Mouse (Mus musculus) thymus, adult 2 months (tissue): ENCODE results near the gene Tmem151a. TPM values are rescaled to one million over a fixed set of nuclear protein-coding genes. Genes with fewer than 3 reads are reported as not detected.

ENCODE experiments used
- DNase-seq: peaks from one replicate; pipeline ENCODE4 v3.0.0; 2021
- H3K27ac ChIP-seq: fragments of 200-500 bp; 2 replicates; pipeline ENCODE4 v1.5.1; 2012; ENCODE audit warnings: low read length, control low read depth; ENCODE audit not compliant: control insufficient read depth, insufficient read depth
- H3K27me3 ChIP-seq: fragments of 200-500 bp; 2 replicates; pipeline ENCODE4 v1.6.1; 2012; ENCODE audit warnings: mild to moderate bottlenecking, low read length, moderate library complexity, mixed read lengths; ENCODE audit not compliant: control insufficient read depth, insufficient read depth
- H3K36me3 ChIP-seq: fragments of 200-500 bp; 2 replicates; pipeline ENCODE4 v1.6.1; 2012; ENCODE audit warnings: mild to moderate bottlenecking, low read length, moderate library complexity; ENCODE audit not compliant: control insufficient read depth, insufficient read depth
- H3K4me1 ChIP-seq: fragments of 200-500 bp; replicated peaks from 2 replicates; pipeline ENCODE4 v1.6.1; 2012; ENCODE audit warnings: low read length; ENCODE audit not compliant: control insufficient read depth, insufficient read depth
- H3K4me3 ChIP-seq: fragments of 200-500 bp; 2 replicates; pipeline ENCODE4 v1.5.1; 2012; ENCODE audit warnings: mild to moderate bottlenecking, low read length, control low read depth, moderate library complexity; ENCODE audit not compliant: control insufficient read depth, insufficient read depth
- CTCF ChIP-seq: fragments of 200-500 bp; IDR thresholded peaks from 2 replicates; pipeline ENCODE4 v1.5.1; 2012; ENCODE audit warnings: mild to moderate bottlenecking, control low read depth, low read length, moderate library complexity, borderline replicate concordance; ENCODE audit not compliant: control insufficient read depth, poor library complexity, insufficient read depth; ENCODE audit errors: extremely low read depth
- POLR2A ChIP-seq: fragments of 200-500 bp; IDR thresholded peaks from 2 replicates; pipeline ENCODE4 v1.6.1; 2012; ENCODE audit warnings: mild to moderate bottlenecking, low read length, control low read depth, moderate library complexity; ENCODE audit not compliant: control insufficient read depth, poor library complexity, insufficient read depth; ENCODE audit errors: extremely low read depth
- WGBS: fragments of 180-500 bp; shearing (Covaris S2); methylation state at CpG from one replicate; pipeline ENCODE4 v1.1.7; 2018; 5-methylcytosine and 5-hydroxymethylcytosine counted together
- polyA plus RNA-seq: library from polyadenylated mRNA; depleted of rRNA; stranded (reverse); fragments of >200 nt; gene quantifications from 2 replicates; pipeline ENCODE4 v1.2.3, GENCODE M21; 2012

Tmem151a gene
- polyA plus RNA-seq, 1 experiment: 3.5 TPM

- no peak for TF ChIP-seq POLR2A
- TF ChIP-seq CTCF: no peak
- H3K4me1 ChIP-seq: peaks cover 10% of the 10 kb centered on the region
- H3K27me3 ChIP-seq: no peaks in the 10 kb centered on the region; the same call in 1 of the 2 replicates
- no peak for DNase-seq
- H3K27ac ChIP-seq: no peak overlapping the region
- H3K36me3 ChIP-seq: peaks cover 13% of the 10 kb centered on the region; the same call in 1 of the 2 replicates
- H3K4me3 ChIP-seq: no peak overlapping the region
- 11% methylated on average over 9 of the region's 9 CpGs for WGBS
Measured at GRCm38 (mm10) chr19:5095887-5096474, 10.7 kb upstream of the Tmem151a start.

GRCm38 (mm10) chr19:5094746-5095417, 9.6 kb upstream of the Tmem151a start:
- WGBS: 45% methylated on average over 11 of the region's 11 CpGs
- no peak overlapping the region for H3K27ac ChIP-seq

GRCm38 (mm10) chr19:5094243-5094632, 8.9 kb upstream of the Tmem151a start:
- peak; percentile 89 for DNase-seq
- TF ChIP-seq POLR2A (no peak), CTCF (peak; percentile 92)
- peaks cover 12% of the 10 kb centered on the region for H3K4me1 ChIP-seq
- H3K36me3 ChIP-seq: no peaks in the 10 kb centered on the region
- no peak overlapping the region for H3K27ac ChIP-seq
- H3K27me3 ChIP-seq: no peaks in the 10 kb centered on the region; the same call in 1 of the 2 replicates
- no peak overlapping the region for H3K4me3 ChIP-seq
- 2% methylated on average over 21 of the region's 21 CpGs for WGBS

More at GRCm38 (mm10) chr19:5094746-5095417, 9.6 kb upstream of the Tmem151a start:
- H3K4me1 ChIP-seq: peaks cover 10% of the 10 kb centered on the region
- H3K27me3 ChIP-seq: no peaks in the 10 kb centered on the region; the same call in 1 of the 2 replicates
- H3K36me3 ChIP-seq: peaks cover 2% of the 10 kb centered on the region; the same call in 1 of the 2 replicates
- TF ChIP-seq CTCF (no peak), POLR2A (no peak)
- H3K4me3 ChIP-seq: no peak overlapping the region
- DNase-seq: no peak

GRCm38 (mm10) chr19:5093481-5094242, 8.3 kb upstream of the Tmem151a start:
- no peak for DNase-seq
- Histone ChIP-seq H3K36me3 (no peaks in the 10 kb centered on the region), H3K4me1 (peaks cover 13% of the 10 kb centered on the region), H3K27ac (no peak overlapping the region), H3K27me3 (no peaks in the 10 kb centered on the region; the same call in 1 of the 2 replicates), H3K4me3 (no peak overlapping the region)
- 81% methylated on average over 12 of the region's 12 CpGs for WGBS
- no peak for TF ChIP-seq POLR2A
- no peak for TF ChIP-seq CTCF

GRCm38 (mm10) chr19:5092083-5092482, 6.8 kb upstream of the Tmem151a start:
- no peak overlapping the region for H3K27ac ChIP-seq
- no peaks in the 10 kb centered on the region; the same call in 1 of the 2 replicates for H3K27me3 ChIP-seq
- H3K4me3 ChIP-seq: no peak overlapping the region
- TF ChIP-seq POLR2A: no peak
- no peak for TF ChIP-seq CTCF
- DNase-seq: no peak
- peaks cover 15% of the 10 kb centered on the region for H3K4me1 ChIP-seq
- H3K36me3 ChIP-seq: no peaks in the 10 kb centered on the region
- WGBS: 97% methylated on average over 10 of the region's 10 CpGs

- Histone ChIP-seq H3K36me3 (no peaks in the 10 kb centered on the region), H3K27me3 (peaks cover 9% of the 10 kb centered on the region; the same call in 1 of the 2 replicates), H3K27ac (no peak overlapping the region), H3K4me1 (peaks cover 23% of the 10 kb centered on the region), H3K4me3 (no peak overlapping the region)
- 91% methylated on average over 4 of the region's 4 CpGs for WGBS
- DNase-seq: no peak
- no peak for TF ChIP-seq CTCF
- TF ChIP-seq POLR2A: no peak
Measured at GRCm38 (mm10) chr19:5089324-5089723, 4.0 kb upstream of the Tmem151a start.
